Mouse (Mus musculus): ENCODE data around the gene Khnyn.

- TF ChIP-seq CTCF (IDR thresholded peaks at IDR 0.05) (no peak), EP300 (IDR thresholded peaks at IDR 0.05) (no peak)
Measured at GRCm38 (mm10) chr14:55922475-55923232, 37.9 kb downstream of the Khnyn start.

All from lung, postnatal 0 days (tissue).